Mouse (Mus musculus) thymus, postnatal 0 days (tissue): ENCODE measurements around the gene Gm20388. TPM values are rescaled to one million over a fixed set of nuclear protein-coding genes. Genes with fewer than 3 reads are reported as not detected.

ENCODE experiments used
- DNase-seq: peaks from one replicate; pipeline ENCODE4 v3.0.0-alpha.2; 2015; ENCODE audit warnings: low spot score
- polyA plus RNA-seq: library from polyadenylated mRNA; unstranded; fragments of >200 nt; fragmentation: Nextera tagmentation; extraction: Ambion mirVana; gene quantifications from 2 replicates; pipeline ENCODE4 v1.2.1, GENCODE M21; 2015

Gm20388 gene
- polyA plus RNA-seq, 1 experiment from 2014 or later = not detected

DNA sequence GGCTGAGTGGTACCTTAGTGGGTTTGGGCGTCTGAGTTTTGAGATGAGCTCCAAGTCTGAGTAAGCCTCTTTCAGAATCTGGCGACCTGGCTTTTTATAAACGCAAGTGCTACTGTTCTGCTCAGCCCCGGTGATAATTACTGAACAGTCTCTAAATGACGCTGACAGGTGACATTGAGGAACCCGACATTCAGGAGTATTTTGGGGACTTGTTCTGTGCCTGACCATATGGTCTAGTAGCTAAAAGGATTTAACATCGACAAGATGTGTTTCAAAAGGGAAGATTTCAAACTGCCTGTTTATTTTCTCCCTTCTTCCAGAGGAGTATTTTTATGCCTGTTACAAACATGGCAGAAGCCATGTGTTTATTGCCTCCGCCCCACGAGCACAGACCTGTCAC is 4382.3 kb downstream of the Gm20388 start:
- DNase-seq = no peak

- no peak for DNase-seq
Measured at GRCm38 (mm10) chr8:124294425-124294824, 4383.8 kb downstream of the Gm20388 start.

DNA sequence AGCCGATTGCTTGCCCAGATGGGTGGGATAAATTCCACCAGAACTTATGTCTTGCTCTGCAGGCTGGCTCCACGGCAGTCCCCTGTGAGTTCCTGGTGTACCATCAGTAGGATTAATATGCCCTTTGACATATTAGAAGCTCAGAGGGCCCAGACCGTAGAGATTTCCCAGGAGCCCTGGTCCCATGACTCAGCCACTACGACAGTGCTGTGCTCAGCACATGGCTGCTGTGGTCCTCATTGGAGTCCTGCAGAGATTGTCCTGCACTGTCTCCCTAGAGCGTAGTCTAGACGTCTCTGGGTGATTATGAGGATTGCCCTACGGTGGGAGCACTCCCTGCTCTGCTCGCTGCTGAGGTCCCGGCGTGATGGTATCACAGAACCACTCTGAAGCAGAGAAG is 4384.3 kb downstream of the Gm20388 start:
- DNase-seq = no peak

DNA sequence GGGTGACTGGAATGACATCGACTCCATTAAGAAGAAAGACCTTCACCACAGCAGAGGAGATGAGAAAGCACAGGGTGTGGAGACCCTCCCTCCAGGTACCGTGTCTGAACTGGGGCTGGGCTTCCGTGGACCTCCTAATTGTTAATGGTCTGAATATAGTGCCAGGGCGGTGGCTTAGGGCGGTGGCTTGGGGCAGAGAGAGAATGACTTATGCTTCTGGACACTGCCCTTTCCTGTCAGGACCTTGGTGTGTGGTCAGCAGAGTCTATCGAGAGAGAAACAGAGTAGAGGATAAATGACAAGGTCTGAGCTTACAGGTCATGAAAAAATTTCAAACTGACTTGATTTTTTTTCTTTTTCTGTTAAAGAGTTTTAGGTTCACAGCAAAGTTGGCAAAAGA is 4384.7 kb downstream of the Gm20388 start:
- no peak for DNase-seq

DNA sequence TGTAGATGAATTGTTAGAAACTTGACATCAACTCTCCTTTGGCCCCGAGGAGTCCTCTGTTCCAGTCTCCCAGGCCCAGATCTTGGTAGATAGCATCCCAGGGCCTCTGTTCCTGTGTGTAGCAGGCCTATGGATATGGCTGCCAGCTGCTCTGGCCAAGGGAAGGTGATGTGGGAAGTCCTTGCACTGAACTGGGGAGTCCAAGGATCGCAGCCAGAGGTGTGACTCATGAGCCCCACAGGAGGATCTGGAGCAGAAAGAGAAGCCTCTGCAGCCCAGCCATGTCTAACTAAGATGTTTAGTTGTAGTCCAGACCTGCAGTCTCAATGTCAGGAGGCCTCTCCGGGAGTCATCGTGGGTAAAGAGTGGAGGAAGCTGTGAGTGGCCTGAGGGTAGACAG is 4390.9 kb downstream of the Gm20388 start:
- DNase-seq = no peak

GRCm38 (mm10) chr8:124301935-124302555 is 4391.4 kb downstream of the Gm20388 start:
- DNase-seq = no peak

DNA sequence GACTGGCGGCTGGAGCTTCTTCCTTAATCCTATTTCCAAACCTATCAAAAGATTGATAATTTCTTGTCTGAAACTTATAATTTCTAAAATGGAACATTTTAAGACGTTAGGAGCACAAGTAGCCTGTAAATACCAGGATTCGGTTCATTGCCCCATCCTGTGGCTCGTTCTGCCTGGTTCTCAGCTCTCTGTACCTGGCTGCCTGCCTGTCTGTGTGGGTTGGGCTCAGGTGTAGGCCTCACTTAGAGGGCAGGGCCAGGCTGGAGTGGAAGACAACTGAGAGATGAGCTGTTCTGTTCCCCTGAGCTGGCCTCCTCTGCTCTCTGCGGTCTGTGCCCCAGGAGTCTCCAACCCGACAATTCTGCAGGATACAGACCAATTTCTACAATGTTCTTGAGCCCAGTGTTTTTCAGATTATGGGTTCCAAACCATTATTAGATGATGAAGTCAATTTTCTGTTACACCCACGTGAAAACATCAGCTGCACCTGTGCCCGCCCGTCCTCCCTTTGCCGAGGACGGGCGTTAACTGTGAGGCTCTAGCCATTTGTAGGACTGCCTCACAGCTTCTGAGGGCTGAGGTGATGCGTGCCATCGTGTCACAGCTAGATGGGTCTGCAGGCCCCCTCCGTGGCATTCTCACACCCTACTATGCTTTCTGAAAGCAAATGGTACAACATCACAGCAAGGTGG is 4392.7 kb downstream of the Gm20388 start:
- no peak for DNase-seq

DNA sequence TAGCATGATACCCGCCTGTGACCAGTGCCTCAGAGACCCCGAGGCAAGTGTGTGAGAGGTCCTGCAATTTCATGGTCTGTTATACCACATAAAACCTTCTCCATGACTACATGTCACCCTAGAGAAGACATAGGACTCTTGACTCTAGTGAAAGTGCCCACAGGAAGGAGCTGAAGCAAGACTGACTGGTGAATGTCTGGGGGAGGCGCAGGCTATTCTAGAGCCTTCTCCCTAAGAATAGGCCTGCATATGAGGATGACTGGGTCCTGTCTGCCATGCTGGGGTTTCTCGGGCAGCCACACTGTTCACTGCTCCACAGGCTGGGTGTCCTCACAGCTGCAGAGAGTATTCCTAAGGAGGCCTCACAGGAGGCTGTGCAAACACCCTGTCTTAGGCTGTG is 4393.5 kb downstream of the Gm20388 start:
- DNase-seq = no peak

- DNase-seq = no peak
Measured at GRCm38 (mm10) chr8:124306574-124306973, 4395.9 kb downstream of the Gm20388 start.

DNA sequence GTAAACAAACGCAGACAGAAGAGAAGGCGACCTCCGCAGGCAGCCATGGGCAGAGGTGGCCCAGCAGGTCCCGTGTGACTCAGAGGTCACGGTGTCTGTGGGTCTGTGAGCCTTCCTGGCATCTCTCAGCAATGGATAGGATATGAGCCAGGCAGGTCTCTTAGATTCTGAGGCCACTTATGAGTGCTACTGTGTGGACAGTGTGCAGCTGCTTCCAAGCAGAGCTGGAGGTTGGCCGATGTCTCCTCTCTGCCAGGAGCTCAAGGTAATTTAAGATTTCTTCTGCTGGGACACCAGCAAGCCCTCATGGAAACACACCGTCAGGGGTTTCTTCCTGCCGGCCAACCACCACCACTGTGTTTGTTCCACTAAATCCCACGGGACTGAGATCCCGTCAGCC is 4397.1 kb downstream of the Gm20388 start:
- no peak for DNase-seq

DNA sequence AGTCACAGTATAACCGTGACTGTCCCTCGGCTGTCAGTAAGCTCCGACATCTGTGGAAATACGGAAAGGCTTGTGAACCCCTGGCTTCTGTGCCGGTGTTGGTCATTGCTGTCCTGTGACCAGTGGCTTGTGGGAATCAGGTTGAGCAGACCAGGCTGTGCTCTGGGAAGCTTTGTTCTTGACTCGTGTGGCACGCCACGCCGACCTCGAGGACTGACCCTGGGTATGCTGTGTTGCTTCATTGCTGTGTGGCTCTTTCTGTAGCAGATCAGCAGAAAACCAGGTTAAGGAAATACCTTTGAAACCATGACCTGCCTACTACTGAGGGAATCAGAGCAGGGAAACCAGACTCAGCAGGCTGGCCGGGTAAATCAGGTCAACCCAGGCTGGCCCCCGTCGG is 4399.9 kb downstream of the Gm20388 start:
- no peak for DNase-seq

DNA sequence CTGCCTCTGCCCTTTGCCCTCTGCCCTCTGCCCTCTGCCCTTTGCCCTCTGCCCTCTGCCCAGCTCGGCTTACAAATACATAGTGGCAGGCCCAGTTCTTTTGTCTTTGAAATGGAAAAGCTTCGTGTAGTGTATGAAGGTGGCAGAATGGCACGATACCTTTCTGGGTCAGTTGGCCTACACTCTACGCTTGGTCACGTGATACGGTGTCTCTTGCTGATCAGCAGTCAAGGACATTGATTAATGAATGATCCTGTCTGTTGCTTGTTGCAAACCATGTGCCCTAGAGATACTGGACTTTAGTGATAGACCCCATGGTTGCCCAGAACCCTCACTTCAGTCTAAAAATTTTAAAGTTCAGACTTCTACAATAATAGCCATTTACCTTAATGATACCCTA is 4400.5 kb downstream of the Gm20388 start:
- no peak for DNase-seq

DNA sequence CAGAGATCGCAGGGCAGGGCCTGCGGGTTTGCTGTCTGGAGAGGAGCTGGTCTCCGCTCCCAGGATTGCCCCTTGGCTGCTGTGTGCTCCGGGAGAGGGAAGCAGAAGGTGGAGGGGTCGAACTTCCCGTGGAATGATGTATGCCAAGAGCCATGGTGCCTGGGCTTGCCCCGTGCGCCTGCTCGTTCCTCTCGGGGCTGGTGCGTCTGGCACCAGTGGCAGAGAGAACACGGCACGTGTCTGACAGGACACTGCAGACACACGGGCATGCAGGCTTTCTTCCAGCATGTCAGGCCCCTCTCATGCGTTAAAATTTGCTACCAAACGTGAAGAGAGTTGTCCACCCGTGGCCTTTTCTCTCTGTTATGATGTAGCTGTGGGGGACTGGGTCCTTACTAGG is 4401.1 kb downstream of the Gm20388 start:
- no peak for DNase-seq

DNA sequence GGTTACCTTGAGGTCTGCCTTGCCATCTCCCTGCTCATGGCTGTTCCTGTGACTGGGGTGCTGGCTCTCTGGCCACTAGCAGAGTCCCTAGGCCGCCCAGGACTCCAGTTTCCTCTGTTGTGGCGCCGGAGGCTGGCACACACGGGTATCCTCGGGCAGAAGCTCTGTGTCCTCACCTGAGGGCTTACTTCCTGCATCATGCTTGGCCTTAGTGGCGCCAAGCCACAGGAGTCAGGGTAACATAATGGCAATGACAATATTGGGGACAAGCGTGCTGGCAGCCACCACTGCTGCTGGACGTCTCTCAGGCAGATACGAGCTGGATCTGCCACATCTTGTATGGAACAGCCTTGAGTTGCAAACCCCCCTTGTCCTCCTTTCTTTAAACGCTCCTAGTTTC is 4401.6 kb downstream of the Gm20388 start:
- DNase-seq = no peak

DNA sequence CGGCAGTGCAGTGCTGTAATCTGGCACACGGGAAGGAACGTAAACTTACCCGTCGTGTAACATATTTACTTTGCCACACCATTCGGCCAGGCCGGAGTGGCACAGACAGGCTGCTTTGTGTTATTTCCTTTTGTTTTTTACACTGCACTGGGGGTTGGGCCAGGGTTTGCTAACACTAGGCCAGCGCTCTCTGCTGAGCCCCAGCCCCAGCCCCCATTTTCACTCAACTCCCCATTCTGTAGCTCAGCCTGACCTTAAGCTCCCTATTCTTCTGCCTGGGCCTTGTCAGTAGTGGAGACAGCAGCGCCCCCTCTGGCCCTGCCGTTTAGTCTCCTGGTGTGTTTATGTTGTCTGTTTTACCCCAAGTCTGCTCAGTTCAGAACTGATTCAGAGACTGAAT is 4404.2 kb downstream of the Gm20388 start:
- DNase-seq = peak; percentile 67

- DNase-seq = no peak
Measured at GRCm38 (mm10) chr8:124316466-124317136, 4406.0 kb downstream of the Gm20388 start.

- no peak for DNase-seq
Measured at GRCm38 (mm10) chr8:124317191-124317682, 4406.6 kb downstream of the Gm20388 start.

DNA sequence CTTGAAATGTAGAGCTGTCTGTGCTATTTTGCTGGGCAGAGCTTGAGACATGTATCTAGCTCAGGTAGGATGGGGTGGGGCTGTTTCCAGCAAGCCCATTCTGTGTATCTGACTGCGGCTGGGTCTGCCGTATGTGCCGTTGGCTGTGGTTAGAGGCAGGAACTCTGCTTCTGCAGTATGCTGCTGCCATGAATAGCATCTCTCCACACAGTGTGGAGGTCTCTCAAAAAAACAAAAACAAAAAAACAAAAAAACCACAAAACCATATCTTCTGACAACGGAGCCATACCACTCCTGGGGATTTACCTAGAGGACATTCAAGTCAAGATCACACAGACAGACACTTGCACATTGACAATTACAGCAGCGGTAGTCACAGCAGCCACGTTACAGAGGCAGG is 4407.2 kb downstream of the Gm20388 start:
- DNase-seq = peak; percentile 81

DNA sequence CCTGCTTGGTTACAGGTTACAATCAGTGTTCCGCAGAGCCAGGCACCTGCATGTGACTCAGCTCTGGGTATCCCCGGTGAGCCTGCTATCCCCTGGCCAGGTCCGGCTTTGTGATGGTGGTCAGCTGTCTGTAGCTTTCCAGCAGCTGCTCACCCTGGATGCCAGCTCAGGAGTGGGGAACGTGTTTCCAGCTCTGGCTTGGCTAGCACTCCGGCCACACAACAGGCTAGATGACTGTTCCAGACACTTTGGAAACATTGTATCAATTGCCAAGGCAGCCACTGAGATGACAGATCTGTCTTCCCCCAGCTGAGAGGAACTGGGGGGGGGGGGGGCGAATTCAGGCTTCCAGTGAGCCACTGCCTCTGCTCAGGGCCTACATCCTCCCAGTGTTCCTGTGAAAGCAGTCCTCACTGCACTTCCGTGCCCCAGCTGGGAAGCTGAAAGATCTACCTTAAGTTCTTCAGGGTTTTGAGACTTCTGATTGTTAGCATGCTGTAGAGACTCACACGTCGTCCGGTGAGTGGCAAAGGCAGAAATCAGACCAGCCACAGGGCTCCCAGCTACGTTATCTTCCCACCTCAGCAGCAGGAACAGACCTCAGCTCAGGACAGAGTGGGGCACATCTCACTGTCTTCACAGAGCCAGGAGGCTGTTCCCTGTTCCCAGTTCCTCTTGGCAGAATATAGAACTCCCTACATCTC is 4408.1 kb downstream of the Gm20388 start:
- DNase-seq = peak; percentile 50

- DNase-seq = peak; percentile 75
Measured at GRCm38 (mm10) chr8:124319316-124319652, 4408.6 kb downstream of the Gm20388 start.

- DNase-seq = peak; percentile 24
Measured at GRCm38 (mm10) chr8:124321227-124321840, 4410.7 kb downstream of the Gm20388 start.

DNA sequence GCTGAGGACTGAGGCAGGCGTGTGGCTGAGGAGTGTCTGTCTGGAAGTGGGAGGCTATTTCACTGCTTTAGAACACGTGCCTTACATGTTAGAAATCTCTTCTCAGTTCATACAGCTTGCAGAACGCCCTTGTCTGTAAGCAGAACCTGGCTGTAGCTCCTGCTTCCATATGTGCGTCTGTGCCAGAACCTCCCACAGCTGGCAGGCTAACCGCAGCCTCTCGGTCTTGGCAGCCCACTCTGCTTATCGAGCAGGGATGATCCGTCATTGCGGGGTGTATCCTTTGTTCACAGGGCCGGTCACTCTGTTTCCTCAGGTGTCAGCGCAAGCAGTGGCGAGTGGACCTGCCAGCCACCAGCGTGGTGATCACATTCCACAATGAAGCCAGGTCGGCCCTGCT is 4412.7 kb downstream of the Gm20388 start:
- DNase-seq = no peak
